Mouse (Mus musculus): ENCODE data around the gene Msrb1. TPM values are rescaled to one million over a fixed set of nuclear protein-coding genes. Genes with fewer than 3 reads are reported as not detected.
A peak's percentile ranks its signal among the peaks of the same experiment; 100 is the strongest.
"Not testable (repeated sequence)": the region's sequence is repeated elsewhere in the genome, so short reads cannot be mapped to it uniquely, and the experiment has no call there.

Msrb1 gene
- polyA plus RNA-seq, 1 experiment from 2014 or later = 116 TPM

DNA sequence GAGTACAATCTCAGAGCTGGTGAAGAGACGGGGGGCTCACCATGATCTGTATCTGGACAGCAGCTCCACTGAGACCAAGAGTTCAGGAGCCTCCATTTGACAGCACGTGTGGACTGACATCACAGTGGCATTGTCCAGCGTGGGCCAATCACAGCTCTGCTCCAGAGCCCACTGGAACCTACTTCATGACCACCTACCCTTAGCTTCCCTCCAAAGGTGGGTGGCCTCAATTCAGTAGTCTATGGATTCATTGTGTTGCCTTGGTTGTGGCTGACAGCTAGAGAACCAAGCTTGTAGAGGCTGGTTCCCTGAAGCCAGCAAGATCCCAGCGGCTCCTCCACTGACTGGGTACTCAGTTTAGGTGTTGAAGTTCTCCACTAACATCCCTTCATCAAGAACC is 18.5 kb upstream of the Msrb1 start, which contains the start of the genes Rnf151 and Rps2:
TSS of gene Rnf151 (minus strand) at position 121 of the 400 bp plus-strand sequence.
TSS of gene Rps2 (plus strand) at position 174 of the 400 bp plus-strand sequence.
- Histone ChIP-seq H3K9me3 (ENCODE audit: low read length) (no peaks in the 10 kb centered on the region), H3K36me3 (replicated peaks; ENCODE audit: insufficient read depth, low read length) (peaks cover 25% of the 10 kb centered on the region), H3K4me1 (ENCODE audit: insufficient read depth) (peaks cover 21% of the 10 kb centered on the region), H3K9ac (replicated peaks) (peak within 1 kb of the TSS; percentile 94), H3K4me3 (ENCODE audit: low read depth, low read length) (peak within 1 kb of the TSS; percentile 96), H3K27me3 (ENCODE audit: insufficient read depth, low read length) (no peaks in the 10 kb centered on the region), H3K4me2 (ENCODE audit: low read depth, low read length) (peak within 1 kb of the TSS; percentile 88), H3K27ac (ENCODE audit: low read depth) (no peak within 1 kb of the TSS)
- DNase-seq (no peak), ATAC-seq (no peak)
- TF ChIP-seq CTCF (IDR thresholded peaks at IDR 0.05; ENCODE audit: low read depth) = no peak
- TF ChIP-seq EP300 (IDR thresholded peaks at IDR 0.05; ENCODE audit: low read depth) = no peak
- WGBS (ENCODE audit: insufficient replicate concordance) = 81% methylated on average over 4 of the region's 4 CpGs

DNA sequence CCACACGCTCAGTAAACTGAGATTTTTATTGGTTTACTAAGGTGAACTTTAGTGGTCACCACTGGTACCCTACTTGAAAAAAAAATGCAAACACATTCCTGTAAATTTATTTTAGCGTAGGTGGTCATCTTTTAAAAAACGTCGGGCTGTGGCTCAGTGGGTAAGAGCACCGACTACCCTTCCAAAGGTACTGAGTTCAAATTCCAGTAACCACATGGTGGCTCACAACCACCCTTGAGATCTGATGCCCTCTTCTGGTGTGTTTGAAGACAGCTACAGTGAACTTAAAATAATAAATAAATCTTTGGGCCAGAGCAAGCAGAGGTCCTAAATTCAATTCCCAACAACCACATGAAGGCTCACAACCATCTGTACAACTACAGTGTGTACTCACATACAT is 17.5 kb upstream of the Msrb1 start:
- 45% methylated on average over 5 of the region's 5 CpGs for WGBS (ENCODE audit: insufficient replicate concordance)
- not testable (repeated sequence) for DNase-seq; ATAC-seq; H3K27ac ChIP-seq (ENCODE audit: low read depth); H3K27me3 ChIP-seq (ENCODE audit: insufficient read depth, low read length); H3K9me3 ChIP-seq (ENCODE audit: low read length)
- H3K4me1 ChIP-seq (ENCODE audit: insufficient read depth) = peaks cover 29% of the 10 kb centered on the region
- peak overlapping the region; percentile 94 for H3K9ac ChIP-seq (replicated peaks)
- H3K36me3 ChIP-seq (replicated peaks; ENCODE audit: insufficient read depth, low read length) = peaks cover 25% of the 10 kb centered on the region
- peak overlapping the region; percentile 96 for H3K4me3 ChIP-seq (ENCODE audit: low read depth, low read length)
- peak overlapping the region; percentile 88 for H3K4me2 ChIP-seq (ENCODE audit: low read depth, low read length)
- peak; percentile 17; the same call in 1 of the 2 replicates for TF ChIP-seq CTCF (IDR thresholded peaks at IDR 0.05; ENCODE audit: low read depth)

DNA sequence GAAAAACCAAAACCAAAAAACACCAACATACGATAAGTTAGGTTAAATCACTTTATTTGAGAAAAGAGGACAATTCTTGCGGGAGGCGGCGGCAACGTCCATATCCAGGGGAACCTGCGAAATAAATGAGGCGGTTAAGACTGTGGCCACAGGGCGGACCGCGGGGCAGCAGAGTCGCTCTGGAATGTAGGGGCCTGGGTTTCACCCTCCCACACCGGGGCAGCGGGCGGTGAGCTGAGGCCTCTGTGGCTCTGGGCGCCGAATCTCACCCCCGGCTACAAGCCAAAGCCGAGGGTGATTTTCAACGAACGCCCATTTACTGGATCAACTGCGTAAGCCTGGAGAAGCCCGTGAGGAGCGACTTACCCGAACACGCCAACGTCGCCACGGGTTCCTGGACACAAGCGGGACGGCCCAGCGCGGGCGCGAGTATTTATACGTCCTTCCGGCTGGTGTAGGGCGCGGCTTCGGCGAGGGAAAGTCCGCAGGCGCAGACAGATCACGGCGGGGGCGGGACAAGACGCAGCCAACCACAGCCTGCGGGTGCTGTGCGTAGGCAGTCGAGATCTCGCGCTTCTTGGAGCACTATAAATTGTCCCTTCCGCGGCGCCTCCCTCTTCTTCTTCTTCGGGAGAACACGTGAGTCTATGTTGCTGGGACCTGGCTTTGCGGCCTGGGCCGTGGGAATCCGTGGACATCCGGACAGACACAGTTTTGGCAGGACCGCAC is 16.8 kb upstream of the Msrb1 start:
- under 1% methylated on average over 61 of the region's 61 CpGs for WGBS (ENCODE audit: insufficient replicate concordance)
- DNase-seq = peak; percentile 99
- TF ChIP-seq CTCF (IDR thresholded peaks at IDR 0.05; ENCODE audit: low read depth) (no peak; the same call in 1 of the 2 replicates), EP300 (IDR thresholded peaks at IDR 0.05; ENCODE audit: low read depth) (peak; percentile 53)
- H3K27me3 ChIP-seq (ENCODE audit: insufficient read depth, low read length) = no peaks in the 10 kb centered on the region
- ATAC-seq = peak; percentile 94
- no peaks in the 10 kb centered on the region for H3K9me3 ChIP-seq (ENCODE audit: low read length)
- peak overlapping the region; percentile 93 for H3K27ac ChIP-seq (ENCODE audit: low read depth)
- H3K4me1 ChIP-seq (ENCODE audit: insufficient read depth) = peaks cover 31% of the 10 kb centered on the region
- peak overlapping the region; percentile 96 for H3K4me3 ChIP-seq (ENCODE audit: low read depth, low read length)
- H3K9ac ChIP-seq (replicated peaks) = peak overlapping the region; percentile 94
- peaks cover 25% of the 10 kb centered on the region for H3K36me3 ChIP-seq (replicated peaks; ENCODE audit: insufficient read depth, low read length)
- H3K4me2 ChIP-seq (ENCODE audit: low read depth, low read length) = peak overlapping the region; percentile 88

DNA sequence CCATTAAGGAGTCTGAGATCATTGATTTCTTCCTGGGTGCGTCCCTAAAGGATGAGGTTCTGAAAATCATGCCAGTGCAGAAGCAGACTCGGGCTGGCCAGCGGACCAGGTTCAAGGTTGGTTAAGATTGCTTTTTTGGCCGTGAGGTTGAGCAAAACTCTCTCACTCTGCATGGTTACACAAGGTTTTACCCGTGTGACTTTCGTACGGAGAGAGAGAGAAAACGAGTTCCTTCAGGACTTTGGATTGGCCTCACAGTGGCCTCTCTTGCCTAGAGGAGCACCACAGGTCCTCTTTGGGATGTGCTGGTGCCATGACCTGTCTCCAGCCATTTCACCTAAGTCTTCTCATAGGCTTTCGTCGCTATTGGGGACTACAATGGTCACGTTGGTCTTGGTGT is 15.8 kb upstream of the Msrb1 start:
- H3K36me3 ChIP-seq (replicated peaks; ENCODE audit: insufficient read depth, low read length) = peaks cover 25% of the 10 kb centered on the region
- peak overlapping the region; percentile 94 for H3K9ac ChIP-seq (replicated peaks)
- peak overlapping the region; percentile 93 for H3K27ac ChIP-seq (ENCODE audit: low read depth)
- peak overlapping the region; percentile 88 for H3K4me2 ChIP-seq (ENCODE audit: low read depth, low read length)
- H3K4me1 ChIP-seq (ENCODE audit: insufficient read depth) = peaks cover 32% of the 10 kb centered on the region
- WGBS (ENCODE audit: insufficient replicate concordance) = under 1% methylated on average over 10 of the region's 11 CpGs
- not testable (repeated sequence) for H3K9me3 ChIP-seq (ENCODE audit: low read length); H3K27me3 ChIP-seq (ENCODE audit: insufficient read depth, low read length); ATAC-seq
- peak overlapping the region; percentile 96 for H3K4me3 ChIP-seq (ENCODE audit: low read depth, low read length)
- peak; percentile 19 for DNase-seq

DNA sequence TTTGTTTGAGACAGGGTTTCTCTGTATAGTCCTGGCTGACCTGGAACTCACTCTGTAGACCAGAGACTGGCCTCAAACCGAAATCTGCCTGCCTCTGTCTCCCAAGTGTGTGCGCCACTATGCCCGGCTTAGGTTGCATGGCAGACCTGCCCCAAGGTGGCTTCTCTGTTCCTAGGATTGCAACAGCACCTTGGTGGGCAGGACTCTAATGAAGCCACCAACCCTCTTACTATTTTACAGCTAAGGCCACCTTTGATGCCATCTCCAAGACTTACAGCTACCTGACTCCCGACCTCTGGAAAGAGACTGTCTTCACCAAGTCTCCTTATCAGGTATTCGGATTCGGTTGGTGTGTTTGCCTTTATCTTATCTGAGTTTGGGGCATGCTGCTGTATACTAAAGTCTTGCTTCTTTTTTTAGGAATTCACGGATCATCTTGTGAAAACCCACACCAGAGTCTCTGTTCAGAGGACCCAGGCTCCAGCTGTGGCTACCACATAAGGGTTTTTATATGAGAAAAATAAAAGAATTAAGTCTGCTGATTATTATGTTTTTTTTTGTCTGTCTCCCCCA is 15.0 kb upstream of the Msrb1 start:
- peaks cover 23% of the 10 kb centered on the region for H3K36me3 ChIP-seq (replicated peaks; ENCODE audit: insufficient read depth, low read length)
- H3K27me3 ChIP-seq (ENCODE audit: insufficient read depth, low read length); ATAC-seq; H3K9me3 ChIP-seq (ENCODE audit: low read length); H3K27ac ChIP-seq (ENCODE audit: low read depth): not testable (repeated sequence)
- DNase-seq = peak; percentile 25
- H3K4me2 ChIP-seq (ENCODE audit: low read depth, low read length) = peak overlapping the region; percentile 88
- 25% methylated on average over 7 of the region's 7 CpGs for WGBS (ENCODE audit: insufficient replicate concordance)
- H3K9ac ChIP-seq (replicated peaks) = peak overlapping the region; percentile 94
- H3K4me1 ChIP-seq (ENCODE audit: insufficient read depth) = peaks cover 32% of the 10 kb centered on the region
- peak overlapping the region; percentile 96 for H3K4me3 ChIP-seq (ENCODE audit: low read depth, low read length)

DNA sequence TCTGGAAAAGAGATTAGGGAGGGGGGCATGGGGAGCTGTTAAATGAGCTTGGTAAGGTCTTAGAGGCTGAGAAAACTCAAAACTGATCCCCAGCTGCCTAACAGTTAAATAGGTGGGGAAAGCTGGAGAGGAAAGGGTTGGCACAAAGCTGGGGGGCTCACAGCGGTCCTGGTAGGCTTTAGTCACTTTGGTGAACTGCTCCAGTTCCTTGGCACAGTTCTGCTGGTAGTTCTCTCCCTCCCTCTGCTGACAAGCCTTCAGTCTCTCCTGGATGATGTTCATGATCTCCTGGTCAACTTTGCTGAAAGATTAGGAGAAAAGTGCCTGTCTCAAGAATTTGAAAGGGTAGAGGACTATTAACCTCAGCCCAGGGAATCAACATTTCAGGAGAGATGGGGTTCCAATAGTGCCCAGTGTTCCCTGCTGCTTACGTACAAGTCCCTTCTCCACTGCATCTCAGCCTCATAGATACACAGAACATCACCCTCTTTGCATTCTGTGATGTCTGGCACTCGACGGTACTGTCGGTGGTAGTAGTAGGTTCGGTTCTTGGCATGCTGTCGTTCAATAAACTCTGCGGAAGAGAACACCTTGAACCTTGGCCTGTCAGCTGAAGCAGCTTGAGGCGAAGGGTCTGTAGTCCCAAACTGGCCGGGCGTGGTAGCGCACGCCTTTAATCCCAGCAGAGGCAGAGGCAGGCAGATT is 14.1 kb upstream of the Msrb1 start:
- Histone ChIP-seq H3K27me3 (ENCODE audit: insufficient read depth, low read length) (no peaks in the 10 kb centered on the region), H3K36me3 (replicated peaks; ENCODE audit: insufficient read depth, low read length) (peaks cover 19% of the 10 kb centered on the region), H3K27ac (ENCODE audit: low read depth) (peak overlapping the region; percentile 85), H3K9ac (replicated peaks) (peak overlapping the region; percentile 94), H3K4me3 (ENCODE audit: low read depth, low read length) (peak overlapping the region; percentile 73), H3K9me3 (ENCODE audit: low read length) (no peaks in the 10 kb centered on the region), H3K4me1 (ENCODE audit: insufficient read depth) (peaks cover 32% of the 10 kb centered on the region), H3K4me2 (ENCODE audit: low read depth, low read length) (peak overlapping the region; percentile 88)
- ATAC-seq (no peak), DNase-seq (peak; percentile 21)
- WGBS (ENCODE audit: insufficient replicate concordance) = 32% methylated on average over 13 of the region's 13 CpGs
- TF ChIP-seq CTCF (IDR thresholded peaks at IDR 0.05; ENCODE audit: low read depth) (no peak), EP300 (IDR thresholded peaks at IDR 0.05; ENCODE audit: low read depth) (no peak)
